Comparison of ENCODE assay signal across 8 mouse cellular contexts in the genomic region with DNA sequence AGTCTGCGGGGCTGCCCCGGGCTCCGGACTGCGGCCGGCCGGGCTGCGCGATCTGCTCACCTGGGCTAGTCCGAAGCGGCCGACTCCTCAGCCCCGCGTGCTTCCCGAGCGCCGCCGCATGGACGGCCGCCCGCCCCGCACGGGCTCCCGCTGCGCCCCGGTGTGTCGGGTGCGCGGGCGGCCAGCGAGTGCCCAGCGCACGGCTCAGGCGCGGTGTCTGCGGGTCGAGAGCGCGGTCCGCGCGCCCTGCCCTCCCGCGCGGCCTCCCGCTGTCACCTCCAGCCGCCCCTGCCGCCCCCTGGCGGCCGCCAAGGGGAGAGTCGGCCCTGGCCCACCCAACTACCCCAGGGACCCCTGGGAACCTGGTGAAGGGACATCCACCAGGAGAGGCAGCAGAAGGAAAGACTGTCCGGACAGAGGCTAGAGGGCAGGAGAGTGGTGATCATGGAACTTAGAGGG. TPM values are rescaled to one million over a fixed set of nuclear protein-coding genes. Genes with fewer than 3 reads are reported as not detected.
DNase-seq lines count a peak whose midpoint lies in the region; ATAC-seq and TF ChIP-seq lines count a peak whose summit lies in the region.

Gene Thsd4, minus strand, starts transcription at position 241 of the 459 bp plus-strand sequence.

- peak; percentile 70 for ATAC-seq in lung, postnatal 0 days

- no peaks in the 10 kb centered on the region for H3K4me1 ChIP-seq in bone marrow, adult 2 months (ENCODE audit: control insufficient read depth, insufficient read depth, low read length)
- H3K4me1 ChIP-seq in embryonic fibroblast, embryonic 13.5 days (ENCODE audit: control insufficient read depth, insufficient read depth, low read length) = peaks cover 6% of the 10 kb centered on the region
- H3K4me1 ChIP-seq in lung, postnatal 0 days (ENCODE audit: insufficient read depth, low read depth, low read length) = no peaks in the 10 kb centered on the region

- H3K9me3 ChIP-seq in lung, postnatal 0 days (ENCODE audit: low read length) = no peaks in the 10 kb centered on the region

- H3K36me3 ChIP-seq in lung, postnatal 0 days (ENCODE audit: insufficient read depth, low read length) = no peaks in the 10 kb centered on the region

- H3K4me2 ChIP-seq in lung, postnatal 0 days (replicated peaks; ENCODE audit: low read depth, low read length) = peak within 1 kb of the TSS; percentile 98

- TF ChIP-seq CTCF in bone marrow, adult 2 months (IDR thresholded peaks at IDR 0.05; ENCODE audit: control insufficient read depth, insufficient read depth, low read length) = peak; percentile 35; the same call in 1 of the 2 replicates
- TF ChIP-seq CTCF in embryonic fibroblast, embryonic 13.5 days (IDR thresholded peaks at IDR 0.05; ENCODE audit: borderline replicate concordance, insufficient read depth, low read length) = 0 out of 2 replicates have a peak, but pooled peaks have one; percentile 5
- peak; percentile 81 for TF ChIP-seq CTCF in lung, postnatal 0 days (IDR thresholded peaks at IDR 0.05)

- no peak within 1 kb of the TSS for H3K27ac ChIP-seq in bone marrow, adult 2 months (ENCODE audit: control insufficient read depth, insufficient read depth, low read depth, low read length, poor library complexity)
- no peak within 1 kb of the TSS for H3K27ac ChIP-seq in embryonic fibroblast, embryonic 13.5 days (ENCODE audit: insufficient read depth, low read length)
- no peak within 1 kb of the TSS for H3K27ac ChIP-seq in lung, postnatal 0 days (ENCODE audit: low read length)

- no peak for TF ChIP-seq EP300 in lung, postnatal 0 days (IDR thresholded peaks at IDR 0.05)

- intact Hi-C loops in heart, postnatal 10 days (cut with DNase I) = loop anchor here (2.0 to 5.0 kb wide), 2 partner anchors 165 to 247 kb away; partner anchors contain the start of gene Lrrc49

- DNase-seq in ES-CJ7 (ENCODE audit: low read depth, low spot score) (peak; percentile 33), MN1 (ENCODE audit: low spot score) (no peak)
- DNase-seq in heart, postnatal 10 days = peak; percentile 78
- DNase-seq in kidney, postnatal 4 days = peak; percentile 83 to 87
- peak; percentile 69 for DNase-seq in lung, postnatal 0 days (ENCODE audit: low spot score)
- peak; percentile 18 for DNase-seq in retina, adult 2 months (ENCODE audit: low read depth, low spot score)

- peaks cover 4% of the 10 kb centered on the region for H3K27me3 ChIP-seq in lung, postnatal 0 days (replicated peaks; ENCODE audit: insufficient read depth, low read length)

- WGBS in bone marrow, adult 2 months = 2% methylated on average over 51 of the region's 51 CpGs
- WGBS in lung, postnatal 0 days = 3% methylated on average over 49 of the region's 51 CpGs

- H3K9ac ChIP-seq in lung, postnatal 0 days (replicated peaks; ENCODE audit: low read depth) = 0 out of 2 replicates have a peak within 1 kb of the TSS, but pooled peaks have one; percentile 12

- TF ChIP-seq POLR2A in bone marrow, adult 2 months (IDR thresholded peaks at IDR 0.05; ENCODE audit: borderline replicate concordance, control insufficient read depth, low read depth, low read length) = no peak
- no peak for TF ChIP-seq POLR2A in embryonic fibroblast, embryonic 13.5 days (IDR thresholded peaks at IDR 0.05; ENCODE audit: low read depth, low read length)

- H3K4me3 ChIP-seq in bone marrow, adult 2 months (replicated peaks; ENCODE audit: control insufficient read depth, low read depth, low read length) = no peak within 1 kb of the TSS
- peak within 1 kb of the TSS; percentile 26; the same call in 1 of the 2 replicates for H3K4me3 ChIP-seq in embryonic fibroblast, embryonic 13.5 days (ENCODE audit: insufficient read depth, low read length)
- H3K4me3 ChIP-seq in lung, postnatal 0 days (ENCODE audit: low read depth, low read length) = peak within 1 kb of the TSS; percentile 53

RNA-seq across cellular contexts. Expression of gene Thsd4, which starts in this region (rescaled TPM):
- polyA plus RNA-seq in bone marrow, adult 2 months (2011; ENCODE audit: insufficient read depth, insufficient read length, low replicate concordance, missing spikeins) = 0.97 and 1.1 TPM in 2 replicates
- 3.8 and 7.0 TPM in 2 replicates for polyA plus RNA-seq in embryonic fibroblast, embryonic 13.5 days (2011; ENCODE audit: insufficient read length, low read depth, missing spikeins)
- 10 to 100 TPM; 17.0 to 17.5 TPM for total RNA-seq in heart, postnatal 10 days (2021)
- 3.4 and 3.6 TPM in 2 replicates for polyA plus RNA-seq in lung, postnatal 0 days (2015; fragmentation: Nextera tagmentation; extraction: Ambion mirVana)

Comparison
In these comparisons a context has a peak if more than half of its experiments do, and no peak if none do; other contexts are left out.
1. CTCF ChIP-seq: peak in every context shown above with its lines; median percentile 81 in lung, postnatal 0 days; 35 in bone marrow, adult 2 months; 5 in embryonic fibroblast, embryonic 13.5 days.